Mouse (Mus musculus) midbrain, embryonic 16.5 days (tissue): Measurements from ENCODE around the gene Rdh12. TPM values are rescaled to one million over a fixed set of nuclear protein-coding genes. Genes with fewer than 3 reads are reported as not detected.

ENCODE experiments used
- ATAC-seq: fragments of 200-750 bp; cut with Nextera tagmentation; 2 replicates; pipeline ENCODE4 v1.8.0; 2017; ENCODE audit warnings: moderate TSS enrichment
- H3K27ac ChIP-seq: fragments of 300-500 bp; sonication (generic); 2 replicates; pipeline ENCODE4 v1.5.1; 2014; ENCODE audit warnings: mild to moderate bottlenecking, low read length, mixed read lengths
- H3K27me3 ChIP-seq: fragments of 300-500 bp; sonication (generic); 2 replicates; pipeline ENCODE4 v1.6.1; 2014; ENCODE audit warnings: low read depth, low read length, mixed read lengths; ENCODE audit not compliant: control insufficient read depth, insufficient read depth
- H3K36me3 ChIP-seq: fragments of 300-500 bp; sonication (generic); 2 replicates; pipeline ENCODE4 v1.6.1; 2014; ENCODE audit warnings: mild to moderate bottlenecking, low read length, moderate library complexity, mixed read lengths; ENCODE audit not compliant: control insufficient read depth, insufficient read depth
- H3K4me1 ChIP-seq: fragments of 300-500 bp; sonication (generic); 2 replicates; pipeline ENCODE4 v1.6.1; 2014; ENCODE audit warnings: mild to moderate bottlenecking, low read length, mixed read lengths; ENCODE audit not compliant: control insufficient read depth, insufficient read depth
- H3K4me2 ChIP-seq: fragments of 300-500 bp; sonication (generic); 2 replicates; pipeline ENCODE4 v1.6.1; 2014; ENCODE audit warnings: mild to moderate bottlenecking, low read length, mixed read lengths
- H3K4me3 ChIP-seq: fragments of 300-500 bp; sonication (generic); 2 replicates; pipeline ENCODE4 v1.5.1; 2014; ENCODE audit warnings: low read depth, mild to moderate bottlenecking, low read length, moderate library complexity, mixed read lengths
- H3K9ac ChIP-seq: fragments of 300-500 bp; sonication (generic); 2 replicates; pipeline ENCODE4 v1.6.1; 2014; ENCODE audit warnings: low read depth, low read length, mixed read lengths
- H3K9me3 ChIP-seq: fragments of 300-500 bp; sonication (generic); replicated peaks from 2 replicates; pipeline ENCODE4 v1.6.1; 2014; ENCODE audit warnings: mild to moderate bottlenecking, low read length, mixed read lengths; ENCODE audit not compliant: control insufficient read depth, poor library complexity, severe bottlenecking
- WGBS: fragments of 180-500 bp; shearing (Covaris S2); extraction: QIAGEN DNeasy Blood & Tissue Kit; methylation state at CpG from one replicate; pipeline ENCODE4 v1.1.7; 2014; 5-methylcytosine and 5-hydroxymethylcytosine counted together
- polyA plus RNA-seq: library from polyadenylated mRNA; unstranded; fragments of >200 nt; fragmentation: Nextera tagmentation; extraction: Ambion mirVana; gene quantifications from 2 replicates; pipeline ENCODE4 v1.2.1, GENCODE M21; 2015

Rdh12 gene
- polyA plus RNA-seq, result 1.1 and 1.2 TPM in 2 replicates

GRCm38 (mm10) chr12:79208703-79209464 is at the start of gene Rdh12:
Rdh12 (plus strand) TSS chr12:79208914.
- Histone ChIP-seq H3K27ac (no peak within 1 kb of the TSS), H3K4me2 (peak within 1 kb of the TSS; percentile 60), H3K36me3 (no peaks in the 10 kb centered on the region), H3K27me3 (no peaks in the 10 kb centered on the region), H3K4me3 (peak within 1 kb of the TSS; percentile 45), H3K9me3 (no peaks in the 10 kb centered on the region), H3K4me1 (peaks cover 4% of the 10 kb centered on the region), H3K9ac (peak within 1 kb of the TSS; percentile 49)
- ATAC-seq, result peak; percentile 68; the same call in 1 of the 2 replicates
- WGBS, result 7% methylated on average over 13 of the region's 13 CpGs

- 95% methylated on average over 3 of the region's 3 CpGs for WGBS
- Histone ChIP-seq H3K4me3 (no peak overlapping the region), H3K27me3 (no peaks in the 10 kb centered on the region), H3K9ac (no peak overlapping the region), H3K4me2 (no peak overlapping the region), H3K27ac (no peak overlapping the region), H3K36me3 (peaks cover 47% of the 10 kb centered on the region), H3K9me3 (no peaks in the 10 kb centered on the region), H3K4me1 (no peaks in the 10 kb centered on the region)
- no peak for ATAC-seq
Observed at GRCm38 (mm10) chr12:79162876-79163275, 45.8 kb upstream of the Rdh12 start.

GRCm38 (mm10) chr12:79169173-79169572 is 39.5 kb upstream of the Rdh12 start:
- Histone ChIP-seq H3K4me2 (no peak overlapping the region), H3K9ac (no peak overlapping the region), H3K27me3 (no peaks in the 10 kb centered on the region), H3K9me3 (no peaks in the 10 kb centered on the region), H3K4me1 (peaks cover 21% of the 10 kb centered on the region), H3K4me3 (no peak overlapping the region), H3K27ac (no peak overlapping the region), H3K36me3 (peaks cover 8% of the 10 kb centered on the region; the same call in 1 of the 2 replicates)
- ATAC-seq, result no peak

GRCm38 (mm10) chr12:79170421-79170820 is 38.3 kb upstream of the Rdh12 start:
- peaks cover 8% of the 10 kb centered on the region for H3K36me3 ChIP-seq
- H3K4me1 ChIP-seq, result peaks cover 21% of the 10 kb centered on the region
- H3K9me3 ChIP-seq, result no peaks in the 10 kb centered on the region
- no peak overlapping the region for H3K4me2 ChIP-seq
- WGBS, result 84% methylated on average over 3 of the region's 3 CpGs
- no peak overlapping the region for H3K9ac ChIP-seq
- H3K4me3 ChIP-seq, result no peak overlapping the region
- no peak for ATAC-seq
- no peaks in the 10 kb centered on the region for H3K27me3 ChIP-seq
- H3K27ac ChIP-seq, result no peak overlapping the region

GRCm38 (mm10) chr12:79171269-79171995 is 37.3 kb upstream of the Rdh12 start:
- Histone ChIP-seq H3K9me3 (no peaks in the 10 kb centered on the region), H3K27ac (peak overlapping the region; percentile 96), H3K4me1 (peaks cover 21% of the 10 kb centered on the region), H3K9ac (peak overlapping the region; percentile 85), H3K36me3 (peaks cover 14% of the 10 kb centered on the region), H3K27me3 (no peaks in the 10 kb centered on the region), H3K4me3 (peak overlapping the region; percentile 84), H3K4me2 (peak overlapping the region; percentile 76)
- no peak for ATAC-seq
- 32% methylated on average over 12 of the region's 12 CpGs for WGBS

- H3K27me3 ChIP-seq, result no peaks in the 10 kb centered on the region
- peak within 1 kb of the TSS; percentile 84 for H3K4me3 ChIP-seq
- peak within 1 kb of the TSS; percentile 85 for H3K9ac ChIP-seq
- H3K27ac ChIP-seq, result peak within 1 kb of the TSS; percentile 96
- H3K4me2 ChIP-seq, result peak within 1 kb of the TSS; percentile 76
- H3K4me1 ChIP-seq, result peaks cover 21% of the 10 kb centered on the region
- peaks cover 14% of the 10 kb centered on the region for H3K36me3 ChIP-seq
- peak; percentile 99 for ATAC-seq
- H3K9me3 ChIP-seq, result no peaks in the 10 kb centered on the region
- under 1% methylated on average over 71 of the region's 73 CpGs for WGBS
Observed at GRCm38 (mm10) chr12:79172019-79172941, 36.4 kb upstream of the Rdh12 start, which contains the start of gene Vti1b. Vti1b (minus strand) TSS chr12:79172667.

- Histone ChIP-seq H3K36me3 (peaks cover 14% of the 10 kb centered on the region), H3K4me3 (no peak overlapping the region), H3K4me2 (no peak overlapping the region), H3K27me3 (no peaks in the 10 kb centered on the region), H3K9ac (no peak overlapping the region), H3K27ac (no peak overlapping the region), H3K9me3 (no peaks in the 10 kb centered on the region), H3K4me1 (peaks cover 21% of the 10 kb centered on the region)
- ATAC-seq, result no peak
- WGBS, result 86% methylated on average over 5 of the region's 5 CpGs
Observed at GRCm38 (mm10) chr12:79173721-79174120, 35.0 kb upstream of the Rdh12 start.

- Histone ChIP-seq H3K9ac (no peak overlapping the region), H3K4me3 (no peak overlapping the region), H3K27me3 (no peaks in the 10 kb centered on the region), H3K4me1 (peaks cover 7% of the 10 kb centered on the region), H3K36me3 (peaks cover 17% of the 10 kb centered on the region), H3K4me2 (no peak overlapping the region), H3K9me3 (no peaks in the 10 kb centered on the region), H3K27ac (no peak overlapping the region)
- WGBS, result 94% methylated on average over 5 of the region's 5 CpGs
- ATAC-seq, result no peak
Observed at GRCm38 (mm10) chr12:79175998-79176397, 32.7 kb upstream of the Rdh12 start.
